Mouse (Mus musculus): ENCODE measurements around the gene Gm12185.
A peak's percentile ranks its signal among the peaks of the same experiment; 100 is the strongest.
"Not testable (repeated sequence)": the region's sequence is repeated elsewhere in the genome, so short reads cannot be mapped to it uniquely, and the experiment has no call there.

Gene Gm12185

DNA sequence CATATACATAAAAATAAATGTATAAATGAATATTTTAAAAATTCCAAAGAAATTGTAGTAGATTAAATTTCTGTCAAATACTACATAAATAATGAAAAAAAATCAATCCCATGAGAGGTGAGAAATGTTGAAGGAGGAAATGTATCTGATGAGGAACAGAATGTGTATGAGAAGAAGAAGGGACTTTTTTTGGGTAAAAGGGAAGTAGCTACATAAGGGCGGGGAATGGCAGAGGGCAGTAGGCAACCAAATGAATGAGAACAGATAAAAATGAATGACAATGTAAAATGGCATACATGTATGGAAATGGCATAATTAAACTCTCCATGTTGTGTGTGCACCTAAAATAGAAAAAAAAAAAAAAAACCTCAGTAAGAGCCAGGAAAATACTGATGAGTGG lies 78.4 kb downstream of the Gm12185 start:
- no peak for DNase-seq

DNA sequence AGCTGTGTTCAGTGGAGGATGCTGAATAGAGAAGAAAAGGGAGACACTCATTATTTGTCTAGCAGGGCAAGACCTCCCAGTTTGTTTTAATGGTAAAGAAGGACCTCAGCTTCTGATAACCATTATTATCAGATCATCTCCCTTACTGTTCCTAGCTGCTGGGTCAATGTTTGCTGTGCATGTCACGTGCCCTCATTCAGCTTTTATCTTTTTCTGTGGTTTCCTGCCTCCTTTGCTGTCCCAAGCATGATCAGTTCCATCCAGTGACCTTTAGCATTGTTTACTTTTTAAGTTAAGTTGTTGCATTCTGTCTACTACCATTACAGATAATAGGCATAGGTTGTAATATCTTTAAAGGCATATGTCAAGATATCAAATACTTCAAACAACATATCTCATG lies 83.6 kb downstream of the Gm12185 start:
- DNase-seq: no peak

DNA sequence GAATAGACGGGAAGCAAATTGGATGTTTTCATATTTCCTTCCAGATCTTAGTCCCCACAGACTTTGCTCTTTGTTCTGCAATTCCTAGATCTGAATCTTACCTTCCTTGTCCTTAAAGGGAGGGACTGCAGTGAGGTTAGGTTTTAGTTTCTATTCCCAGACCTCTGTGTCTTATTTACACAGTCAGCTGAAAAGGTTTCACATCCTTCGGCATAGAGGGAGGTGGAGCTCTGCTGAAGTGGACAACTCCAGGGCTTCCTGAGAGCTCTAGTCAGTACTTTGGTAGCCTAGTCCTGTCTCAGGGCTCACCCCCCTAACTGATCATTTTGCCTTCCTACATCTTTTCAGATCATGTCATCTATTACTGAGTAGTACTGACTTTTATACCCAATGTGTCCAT lies 90.0 kb downstream of the Gm12185 start, which contains the start of gene Gm5431:
TSS of gene Gm5431 (minus strand) at position 194 of the 400 bp plus-strand sequence.
- no peak for DNase-seq

DNA sequence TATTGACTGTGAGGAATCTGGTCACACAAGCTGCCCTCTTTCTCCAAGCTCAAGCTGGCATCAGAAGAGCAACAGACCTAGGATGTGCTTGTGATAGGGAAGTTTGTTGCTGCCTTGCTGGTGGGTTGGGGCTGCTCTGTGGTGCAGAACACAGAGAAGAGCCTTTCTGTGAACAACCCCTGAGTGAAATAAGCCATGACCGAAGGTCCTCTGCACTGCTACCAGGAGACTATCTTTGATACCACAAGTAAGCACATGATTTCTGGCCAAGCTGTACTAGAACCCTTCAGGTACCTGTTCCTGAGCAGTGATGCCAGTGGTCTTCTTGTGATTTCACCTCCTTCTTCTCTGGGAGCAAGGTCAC lies 90.5 kb downstream of the Gm12185 start:
- not testable (repeated sequence) for DNase-seq

DNA sequence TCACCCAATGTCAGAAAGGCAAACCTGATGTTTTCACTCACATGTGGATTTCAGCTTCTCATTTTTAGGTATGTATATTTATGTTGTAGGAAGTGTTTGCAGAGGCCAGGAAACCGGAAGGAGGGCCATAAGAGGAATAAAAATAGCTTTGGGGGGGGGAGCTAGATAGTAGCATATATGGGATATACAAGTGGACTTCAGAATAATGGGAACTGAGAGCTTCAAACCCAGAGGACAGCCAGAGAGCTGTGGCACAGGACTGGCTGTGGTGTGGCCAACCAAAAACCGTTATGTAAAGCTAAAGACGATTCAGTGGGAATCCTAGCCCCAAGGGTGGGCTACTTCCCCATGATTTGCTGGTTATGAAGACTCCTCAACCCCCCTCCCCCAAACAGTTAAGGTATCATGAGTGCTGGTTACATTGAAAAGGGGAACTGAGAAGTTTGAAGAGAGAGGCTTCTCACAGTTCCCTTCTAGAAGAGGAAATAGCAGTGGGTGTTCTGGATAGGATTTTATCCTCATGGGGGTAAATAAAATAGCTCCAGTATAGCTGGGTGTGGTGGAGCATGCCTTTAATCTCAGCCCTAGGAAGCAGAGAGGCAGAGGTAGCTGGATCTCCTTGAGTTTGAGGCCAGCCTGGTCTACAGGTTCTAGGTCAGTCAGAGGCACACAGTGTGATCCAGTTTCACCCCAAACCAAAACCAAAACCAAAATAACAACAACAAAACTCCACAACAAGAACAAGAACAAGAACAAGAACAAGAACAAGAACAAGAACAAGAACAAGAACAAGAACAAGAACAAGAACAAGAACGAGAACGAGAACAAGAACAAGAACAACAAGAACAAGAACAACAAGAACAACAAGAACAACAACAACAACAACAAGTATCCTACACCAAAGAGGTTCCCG lies 91.1 kb downstream of the Gm12185 start:
- not testable (repeated sequence) for DNase-seq

DNA sequence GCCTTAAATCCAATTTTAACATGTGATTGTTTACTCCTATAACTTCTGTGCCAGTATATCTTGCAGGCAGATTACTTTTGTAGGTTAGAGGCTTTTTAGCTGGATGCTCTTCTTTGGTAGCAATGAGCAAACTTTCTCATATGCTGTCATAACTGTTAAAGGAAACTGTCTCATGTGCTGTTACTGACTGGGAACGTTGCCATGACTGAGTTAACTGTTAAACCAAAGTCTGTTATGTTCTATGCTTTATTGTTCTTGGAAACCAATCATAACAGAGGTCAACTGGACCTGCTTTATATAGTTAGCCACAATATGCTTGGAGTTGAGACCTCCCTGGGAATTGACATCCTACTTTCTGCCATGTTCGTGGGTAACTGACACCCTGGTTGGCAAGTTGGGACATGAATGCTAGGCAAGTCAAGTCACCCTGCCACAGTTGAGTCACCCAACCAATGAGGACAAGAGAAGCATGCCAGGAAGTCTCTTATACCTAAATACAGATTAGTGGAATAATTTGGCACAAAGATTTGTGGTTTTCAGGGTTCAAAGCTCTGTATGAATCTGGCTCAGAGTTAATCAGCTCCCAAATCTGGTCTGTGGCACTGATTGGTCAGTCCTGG lies 93.1 kb downstream of the Gm12185 start:
- DNase-seq: no peak

DNA sequence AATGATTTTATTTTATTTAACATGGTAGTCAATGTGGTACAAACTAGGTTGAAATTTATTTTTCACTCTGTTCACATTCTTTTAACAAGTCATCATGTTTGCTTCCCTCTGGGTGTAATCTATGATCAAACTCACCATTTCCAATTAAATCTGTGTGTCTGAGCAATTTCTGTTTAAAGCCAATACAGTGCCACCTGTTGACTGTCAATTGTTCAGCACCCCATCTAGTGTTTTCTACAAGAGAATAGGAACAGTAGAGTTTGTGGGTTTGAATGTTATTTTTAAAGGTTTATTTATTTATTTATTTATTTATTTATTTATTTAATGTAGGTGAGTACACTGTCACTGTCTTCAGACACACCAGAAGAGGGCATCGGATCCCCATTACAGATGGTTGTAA lies 115.3 kb downstream of the Gm12185 start:
- DNase-seq: no peak

DNA sequence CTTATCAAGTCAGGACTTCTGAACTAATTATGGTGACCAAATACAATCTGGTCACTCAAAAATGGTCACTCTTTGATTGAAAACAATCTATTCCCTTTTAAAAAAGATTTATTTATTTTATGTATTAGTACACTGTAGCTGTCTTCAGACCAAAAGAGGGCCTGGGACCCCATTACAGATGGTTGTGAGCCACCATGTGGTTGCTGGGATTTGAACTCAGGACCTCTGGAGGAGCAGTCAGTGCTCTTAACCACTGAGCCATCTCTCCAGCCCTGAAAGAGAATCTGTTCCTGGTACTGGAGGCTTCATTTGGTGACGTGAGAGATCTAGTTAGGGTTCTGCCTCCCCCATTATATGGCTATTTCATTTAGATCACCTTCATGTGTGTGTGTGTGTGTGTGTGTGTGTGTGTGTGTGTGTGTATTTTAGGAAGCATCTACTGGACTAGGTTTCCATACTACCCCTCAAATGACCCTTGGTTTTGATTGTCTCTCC lies 116.6 kb downstream of the Gm12185 start:
- DNase-seq: not testable (repeated sequence)

DNA sequence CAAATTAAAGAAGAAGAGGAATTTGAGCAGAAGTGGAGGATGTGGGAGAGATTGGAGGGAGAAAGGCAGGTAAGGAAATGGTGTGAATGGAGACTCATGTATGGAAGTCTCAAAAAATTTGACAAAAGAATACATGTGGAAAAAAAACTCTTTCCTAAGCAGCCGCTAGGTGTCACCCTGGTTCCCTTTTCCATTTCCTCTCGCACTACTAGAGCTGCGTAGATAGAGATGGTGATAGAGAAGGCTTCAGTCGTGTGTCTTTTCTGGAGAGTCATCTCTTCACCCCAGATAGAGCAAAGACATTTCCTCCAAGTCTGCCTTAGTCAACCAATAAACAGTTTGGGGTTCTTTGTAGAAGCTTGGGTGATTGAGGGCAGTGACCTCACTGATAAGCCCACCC lies 117.6 kb downstream of the Gm12185 start:
- DNase-seq: peak; percentile 31 to 48

DNA sequence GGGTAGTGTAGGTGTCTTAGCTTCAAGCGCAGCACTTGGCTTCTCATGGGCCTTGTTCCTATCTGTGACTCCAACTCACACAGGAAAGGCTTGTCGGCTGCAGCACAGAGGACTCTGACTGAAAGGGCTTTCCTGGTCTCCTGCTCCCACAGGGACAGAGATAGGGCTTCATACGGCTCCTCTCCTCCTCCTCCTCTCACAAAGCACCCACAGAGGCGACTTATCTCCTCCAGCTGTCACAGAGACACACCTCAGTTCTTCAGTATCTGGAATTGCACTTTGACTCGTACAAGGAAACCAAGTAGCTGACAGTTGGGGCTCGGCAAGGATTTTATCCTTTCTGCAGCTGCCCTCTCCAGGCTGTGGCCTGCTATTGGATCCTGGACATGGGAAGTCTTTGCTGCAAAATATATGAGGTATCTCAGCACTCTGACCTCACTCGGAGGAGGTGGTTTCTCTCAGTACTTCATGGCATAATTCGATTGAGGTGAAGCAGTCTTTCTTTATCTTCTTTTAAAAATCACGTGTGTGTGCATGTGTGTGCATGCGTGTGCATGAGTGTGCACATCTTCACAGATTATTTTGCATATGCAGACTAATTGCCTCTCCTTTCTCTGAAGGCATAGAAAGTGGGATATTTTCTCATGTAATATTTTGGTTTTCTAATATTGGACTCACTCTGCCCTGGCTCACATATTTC lies 118.3 kb downstream of the Gm12185 start:
- no peak for DNase-seq

DNA sequence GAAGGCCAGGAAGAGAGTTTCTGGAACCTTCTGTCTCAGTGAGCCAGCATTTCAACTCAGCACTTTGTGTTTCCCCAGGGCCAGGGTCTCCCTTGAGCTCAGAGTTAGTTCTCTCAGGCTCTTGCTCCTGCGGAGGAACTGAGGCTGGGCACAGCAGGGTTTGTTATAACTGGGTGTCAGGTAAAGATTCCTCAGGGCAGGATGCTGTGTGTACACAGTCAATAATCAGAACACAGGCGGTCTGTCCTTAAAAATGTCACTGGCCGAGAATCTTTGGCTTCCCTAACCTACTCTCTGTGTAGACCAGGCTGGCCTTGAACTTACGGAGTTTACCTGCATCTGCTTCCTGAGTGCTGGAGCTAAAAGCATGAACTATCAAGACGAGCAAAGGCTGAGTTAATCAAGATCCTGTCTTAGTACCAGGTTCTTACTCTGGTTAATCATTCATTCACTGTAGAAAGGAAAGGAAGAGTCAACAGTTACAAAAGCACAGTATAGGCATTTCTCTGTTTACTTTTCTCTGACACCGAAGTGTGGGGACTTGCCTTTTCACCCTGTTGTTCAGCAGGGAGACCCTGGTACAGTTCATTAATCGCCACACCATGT lies 119.2 kb downstream of the Gm12185 start:
- DNase-seq: no peak

DNA sequence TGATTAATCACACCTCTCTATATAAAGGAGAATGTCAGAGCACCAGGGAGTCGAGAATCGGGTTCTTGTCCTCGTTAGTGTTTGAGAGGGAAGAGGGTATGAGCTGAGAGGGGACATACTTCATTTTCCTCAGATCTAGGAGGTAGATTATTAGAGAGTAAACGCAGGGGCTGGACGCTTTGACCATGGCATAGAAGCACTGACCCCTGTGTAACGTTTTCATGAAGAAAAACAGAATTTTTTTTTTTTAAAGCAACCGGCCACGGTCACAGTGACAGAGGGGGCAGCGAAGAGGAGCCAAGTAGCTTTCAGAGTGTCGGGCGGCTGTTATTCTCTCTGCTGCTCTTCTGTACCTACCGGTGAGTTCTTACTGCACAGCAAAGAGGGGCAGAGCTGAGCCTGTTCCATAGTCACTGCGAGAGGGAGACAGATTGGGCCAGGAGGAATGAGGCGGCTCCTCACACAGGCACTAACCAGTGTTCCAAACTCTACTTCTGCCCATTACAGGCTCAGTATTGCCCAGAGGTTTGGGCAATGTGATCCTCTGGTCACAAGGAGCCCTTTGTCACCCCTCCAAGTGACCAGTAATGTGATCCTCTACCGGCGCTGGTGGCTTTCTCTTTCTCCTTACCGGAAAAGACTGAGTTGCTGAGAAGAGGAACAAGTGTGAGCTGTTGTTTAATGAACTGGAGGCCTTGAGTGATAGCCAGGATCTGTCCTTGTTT lies 120.0 kb downstream of the Gm12185 start:
- DNase-seq: peak in 1 of 2 experiments; percentile 24

DNA sequence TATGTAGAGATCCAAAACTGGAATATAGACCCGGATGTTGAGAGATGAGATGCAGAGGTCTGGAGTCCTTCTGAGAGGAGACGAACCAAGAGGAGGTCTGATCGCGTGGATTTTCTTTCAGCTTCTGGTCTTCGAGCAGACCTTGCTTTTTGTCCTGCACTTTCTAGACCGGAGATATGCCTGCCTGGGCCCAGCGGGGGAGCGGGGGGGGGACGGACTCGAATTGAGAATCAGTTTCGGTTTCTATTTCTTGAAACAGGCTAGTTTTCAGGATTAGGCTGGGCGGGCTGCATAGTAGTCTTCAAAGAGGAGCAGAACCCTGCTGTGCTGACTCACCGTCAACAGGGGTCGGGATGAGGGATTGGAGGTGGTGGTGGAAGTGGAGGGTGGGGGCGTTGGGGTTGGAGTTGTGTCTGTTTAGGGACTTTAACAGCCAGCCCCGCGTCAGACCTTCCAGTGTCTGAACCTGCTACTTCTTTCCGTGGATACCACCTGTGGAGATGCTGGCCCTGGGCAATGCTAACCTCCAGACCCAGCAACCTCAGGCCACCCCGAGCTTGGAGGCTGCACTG lies 120.7 kb downstream of the Gm12185 start, which contains the start of gene Irgm1:
TSS of gene Irgm1 (minus strand) at position 483 of the 572 bp plus-strand sequence.
- peak; percentile 31 to 33 for DNase-seq

DNA sequence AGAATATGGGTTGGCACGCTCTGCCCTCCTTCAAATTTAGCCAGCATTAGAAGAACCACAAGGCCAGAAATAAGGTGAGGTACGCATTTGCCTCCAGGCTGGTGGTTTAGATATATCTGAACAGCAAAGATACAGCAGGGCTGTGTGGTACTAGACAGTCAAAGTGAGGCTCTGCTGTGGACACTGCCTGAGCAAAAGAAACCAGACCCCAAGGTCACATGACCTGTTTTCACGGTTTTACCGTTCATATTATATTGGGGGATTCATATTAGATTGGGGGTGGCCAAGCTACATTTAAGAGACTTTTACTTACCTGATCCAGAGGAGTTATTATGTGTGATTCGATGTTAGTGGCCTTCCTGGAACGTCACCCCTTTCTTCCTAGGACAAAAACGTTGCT lies 121.2 kb downstream of the Gm12185 start:
- DNase-seq: no peak

DNA sequence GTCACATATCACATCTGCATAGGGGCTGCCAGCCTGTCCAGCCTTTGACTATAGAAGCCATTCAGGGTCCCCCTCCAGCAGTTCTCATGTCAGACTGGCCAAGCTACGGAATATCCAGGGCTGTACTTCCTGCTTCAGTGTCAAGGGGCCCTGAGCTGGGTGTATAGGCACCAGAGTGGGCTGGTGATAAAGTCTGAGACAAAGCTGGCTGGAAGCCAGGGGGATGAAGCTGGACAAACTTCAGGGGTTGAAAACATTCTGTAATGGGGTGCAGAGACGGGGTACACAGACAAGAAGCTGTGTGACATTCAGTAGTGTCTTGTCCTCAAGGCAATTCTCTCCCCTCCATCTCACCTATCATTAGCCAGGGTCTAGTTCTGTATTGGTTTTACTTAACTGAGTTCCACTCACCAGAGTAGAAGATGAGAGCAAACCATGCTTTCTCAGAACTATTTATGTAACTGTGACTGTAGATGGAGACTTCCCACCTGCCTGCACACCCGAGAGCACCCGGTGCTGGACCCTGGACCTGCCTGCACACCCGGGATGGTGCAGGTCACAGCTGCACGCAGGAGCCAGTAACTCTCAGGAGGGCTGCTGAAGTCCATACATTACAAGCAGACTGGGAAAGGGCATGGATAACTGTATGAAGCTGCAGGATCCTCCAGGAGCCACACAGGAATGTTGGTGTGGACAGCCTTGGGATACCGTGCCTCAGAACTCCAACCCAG lies 122.5 kb downstream of the Gm12185 start:
- DNase-seq: no peak

DNA sequence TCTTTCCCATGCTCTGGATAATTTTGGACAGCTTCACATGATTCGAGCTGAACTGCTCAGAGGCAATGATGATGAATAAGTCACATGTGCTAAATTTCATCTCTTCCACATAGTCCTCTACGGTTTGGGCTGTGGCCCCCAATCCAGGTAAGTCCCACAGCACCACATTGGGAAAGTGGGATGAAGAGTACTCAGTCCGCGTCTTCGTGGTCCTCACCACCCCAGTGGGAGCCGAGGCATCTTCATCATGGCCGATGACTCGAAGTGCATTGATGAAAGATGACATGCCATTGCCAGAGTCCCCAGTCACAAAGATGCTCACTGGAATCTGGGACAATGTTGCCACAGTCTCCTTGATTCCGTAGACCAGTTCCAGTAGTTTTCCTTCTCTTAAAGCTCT lies 125.5 kb downstream of the Gm12185 start:
- DNase-seq: no peak

DNA sequence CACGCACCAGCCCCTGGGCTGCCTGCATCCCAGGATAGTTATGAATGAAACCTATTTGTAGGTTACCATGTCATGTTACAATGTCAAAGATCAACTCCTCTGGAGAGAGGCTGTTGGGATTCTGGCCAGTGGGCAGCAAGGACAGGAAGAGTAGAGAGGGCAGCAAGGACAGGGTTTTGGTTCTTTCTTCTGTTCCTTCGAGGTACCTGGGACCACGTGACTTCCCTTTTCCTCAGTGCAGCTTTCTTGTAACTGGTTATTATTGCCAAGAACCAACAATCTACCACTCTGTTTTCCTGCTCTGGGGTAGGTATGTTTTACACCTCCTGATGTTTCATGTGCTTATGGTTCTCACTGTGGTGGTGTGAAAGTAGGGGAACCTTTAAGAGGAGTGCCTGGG lies 128.2 kb downstream of the Gm12185 start:
- no peak for DNase-seq

DNA sequence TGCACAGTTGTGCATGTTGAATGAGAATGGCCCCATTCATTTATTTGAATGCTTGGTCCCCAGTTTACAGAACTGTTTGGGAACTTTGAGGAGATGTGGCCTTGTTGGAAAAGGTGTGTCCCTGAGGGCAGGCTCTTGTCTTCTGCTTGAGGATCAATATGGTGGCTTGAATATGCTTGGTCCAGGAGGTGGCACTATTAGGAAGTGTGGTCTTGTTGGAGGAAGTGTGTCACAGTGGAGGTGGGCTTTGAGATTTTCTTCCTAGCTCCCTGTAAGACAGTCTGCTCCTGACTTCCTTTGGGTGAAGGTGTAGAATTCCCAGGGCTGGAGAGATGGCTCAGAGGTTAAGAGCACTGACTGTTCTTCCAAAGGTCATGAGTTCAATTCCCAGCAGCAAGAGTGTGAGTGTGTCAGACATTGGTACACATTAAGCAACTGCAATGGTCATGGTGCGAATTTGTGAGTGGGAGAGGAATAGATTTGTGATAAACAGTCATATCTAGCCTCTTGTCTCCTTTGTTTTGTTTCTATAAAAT lies 129.2 kb downstream of the Gm12185 start:
- no peak for DNase-seq

DNA sequence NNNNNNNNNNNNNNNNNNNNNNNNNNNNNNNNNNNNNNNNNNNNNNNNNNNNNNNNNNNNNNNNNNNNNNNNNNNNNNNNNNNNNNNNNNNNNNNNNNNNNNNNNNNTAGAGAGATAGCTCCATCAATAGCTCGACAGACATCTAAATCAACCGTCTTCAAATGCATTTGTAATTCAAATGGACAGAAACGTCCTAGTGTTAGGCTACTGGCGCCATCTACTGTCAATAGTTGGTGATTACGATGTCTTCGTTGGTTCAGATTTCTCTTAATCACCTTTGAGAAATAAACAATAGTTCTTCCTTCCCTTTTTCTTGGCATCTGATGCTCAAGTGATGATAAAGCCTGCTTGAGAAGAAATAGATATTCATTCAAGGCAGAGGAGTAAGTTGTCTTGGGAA lies 133.0 kb downstream of the Gm12185 start:
- DNase-seq: peak in 1 of 2 experiments; percentile 71

Measured in cerebellum, postnatal 36 days (tissue).